Mouse (Mus musculus) thymus, postnatal 0 days (tissue): ENCODE results near the gene Adamts17. TPM values are rescaled to one million over a fixed set of nuclear protein-coding genes. Genes with fewer than 3 reads are reported as not detected.

Experiments
- DNase-seq: peaks from one replicate; pipeline ENCODE4 v3.0.0-alpha.2; 2015; ENCODE audit warnings: low spot score
- polyA plus RNA-seq: library from polyadenylated mRNA; unstranded; fragments of >200 nt; fragmentation: Nextera tagmentation; extraction: Ambion mirVana; gene quantifications from 2 replicates; pipeline ENCODE4 v1.2.1, GENCODE M21; 2015

Adamts17 gene
- polyA plus RNA-seq, 1 experiment from 2014 or later, result 1.2 TPM

DNA sequence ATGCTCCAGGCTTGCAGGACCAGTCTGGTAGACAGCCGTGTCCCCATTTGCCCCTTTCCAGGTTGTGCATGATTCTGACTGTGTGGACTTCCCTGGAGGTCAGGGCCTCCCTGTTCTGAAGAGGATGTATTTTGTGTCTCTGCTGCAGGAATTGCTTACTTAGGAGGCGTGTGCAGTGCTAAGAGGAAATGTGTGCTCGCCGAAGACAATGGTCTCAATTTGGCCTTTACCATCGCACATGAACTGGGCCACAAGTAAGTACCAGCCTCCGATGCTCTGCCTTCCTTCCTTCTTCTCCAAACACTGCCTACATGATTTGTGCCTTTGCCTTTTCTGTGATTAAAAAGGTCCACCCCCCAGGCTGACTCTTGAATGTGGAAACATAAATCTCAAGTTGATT lies 129.1 kb downstream of the Adamts17 start:
- no peak for DNase-seq

- peak; percentile 59 for DNase-seq
These were observed 129.7 kb downstream of the Adamts17 start for GRCm38 (mm10) chr7:66969199-66969598.

DNA sequence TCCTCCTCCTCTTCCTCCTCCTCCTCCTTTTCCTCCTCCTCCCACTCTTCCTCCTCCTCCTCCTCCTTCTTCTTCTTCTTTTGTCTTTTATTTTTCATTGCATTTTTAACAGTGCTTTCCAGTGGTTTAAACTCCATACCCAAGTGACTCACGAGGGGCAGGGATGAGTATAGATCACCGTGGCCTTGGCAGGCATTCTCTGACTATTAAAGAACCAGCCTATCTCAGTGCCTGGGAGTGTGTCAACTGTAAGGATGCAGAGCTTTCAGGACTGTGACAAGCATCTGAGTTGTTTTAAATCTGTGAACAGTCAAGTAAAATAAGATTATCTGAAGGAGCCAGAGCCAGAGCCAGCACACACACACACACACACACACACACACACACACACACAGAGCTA lies 130.7 kb downstream of the Adamts17 start:
- no peak for DNase-seq

GRCm38 (mm10) chr7:66970974-66971373 lies 131.4 kb downstream of the Adamts17 start:
- no peak for DNase-seq

- no peak for DNase-seq
These were observed 135.3 kb downstream of the Adamts17 start for GRCm38 (mm10) chr7:66974859-66975258.

- DNase-seq, result no peak
These were observed 136.8 kb downstream of the Adamts17 start for GRCm38 (mm10) chr7:66976371-66976770.

DNA sequence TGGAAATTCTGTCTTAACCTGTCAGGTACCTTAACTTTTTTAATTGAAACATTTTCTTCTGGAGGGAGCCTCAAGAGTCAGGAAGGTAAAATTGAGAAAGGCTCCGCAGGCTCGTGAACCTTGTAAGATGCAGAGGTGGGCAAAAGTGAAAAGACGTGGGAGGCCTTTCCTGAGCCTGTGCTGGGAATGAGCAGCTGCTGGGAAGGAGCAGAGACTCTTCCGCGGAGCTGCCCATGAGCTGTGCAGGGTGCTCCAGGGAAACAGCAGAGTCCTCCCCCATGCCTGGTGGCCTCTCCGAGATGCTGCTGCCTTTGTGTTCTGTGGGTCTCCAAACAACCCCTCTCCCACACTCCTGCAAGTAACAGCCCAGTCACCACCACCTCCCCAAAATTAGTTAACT lies 142.1 kb downstream of the Adamts17 start:
- no peak for DNase-seq

- peak; percentile 60 for DNase-seq
These were observed 142.5 kb downstream of the Adamts17 start for GRCm38 (mm10) chr7:66982084-66982483.

GRCm38 (mm10) chr7:66987671-66988070 lies 148.1 kb downstream of the Adamts17 start:
- no peak for DNase-seq

GRCm38 (mm10) chr7:66988441-66988840 lies 148.9 kb downstream of the Adamts17 start:
- DNase-seq, result no peak

- no peak for DNase-seq
These were observed 150.0 kb downstream of the Adamts17 start for GRCm38 (mm10) chr7:66989357-66990045.

DNA sequence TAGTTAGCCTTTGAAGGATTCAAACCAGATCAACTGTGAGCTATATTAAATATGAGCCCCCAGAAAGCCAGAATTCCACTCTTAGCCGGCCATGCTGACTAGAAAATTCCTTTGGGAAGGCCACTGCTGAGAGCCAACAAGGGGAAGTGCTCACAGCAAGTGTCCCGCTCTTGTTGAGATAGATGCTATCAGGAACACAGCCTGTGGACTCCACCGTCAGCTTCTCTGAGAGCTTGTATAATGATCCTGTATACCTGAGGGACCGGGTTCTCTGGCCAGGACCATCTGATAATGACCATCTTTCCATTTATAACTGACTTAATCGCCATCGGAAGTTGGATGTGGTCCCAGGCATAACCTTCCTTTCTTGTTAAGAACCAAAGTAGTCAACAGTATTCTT lies 159.3 kb downstream of the Adamts17 start:
- no peak for DNase-seq

DNA sequence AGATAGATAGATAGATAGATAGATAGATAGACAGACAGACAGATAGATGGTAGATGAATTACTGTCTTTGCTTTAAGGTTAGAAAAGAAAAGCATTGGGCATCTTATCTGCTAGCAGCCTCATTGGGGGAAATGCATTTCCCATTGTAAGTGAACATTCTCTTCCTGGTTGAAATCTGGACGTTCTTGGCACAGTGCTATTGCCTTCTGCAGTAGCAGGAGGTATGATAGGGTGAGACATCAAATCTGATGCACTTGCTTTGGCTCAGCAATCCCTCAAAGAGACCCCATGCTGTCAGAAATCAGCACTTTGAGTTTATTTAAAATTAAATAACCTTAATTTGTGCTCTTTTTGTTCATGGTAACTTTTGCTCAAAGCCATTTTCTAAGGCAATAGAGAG lies 164.1 kb downstream of the Adamts17 start:
- no peak for DNase-seq

- DNase-seq, result no peak
These were observed 164.7 kb downstream of the Adamts17 start for GRCm38 (mm10) chr7:67004220-67004619.

GRCm38 (mm10) chr7:67009841-67010240 lies 170.3 kb downstream of the Adamts17 start:
- no peak for DNase-seq

DNA sequence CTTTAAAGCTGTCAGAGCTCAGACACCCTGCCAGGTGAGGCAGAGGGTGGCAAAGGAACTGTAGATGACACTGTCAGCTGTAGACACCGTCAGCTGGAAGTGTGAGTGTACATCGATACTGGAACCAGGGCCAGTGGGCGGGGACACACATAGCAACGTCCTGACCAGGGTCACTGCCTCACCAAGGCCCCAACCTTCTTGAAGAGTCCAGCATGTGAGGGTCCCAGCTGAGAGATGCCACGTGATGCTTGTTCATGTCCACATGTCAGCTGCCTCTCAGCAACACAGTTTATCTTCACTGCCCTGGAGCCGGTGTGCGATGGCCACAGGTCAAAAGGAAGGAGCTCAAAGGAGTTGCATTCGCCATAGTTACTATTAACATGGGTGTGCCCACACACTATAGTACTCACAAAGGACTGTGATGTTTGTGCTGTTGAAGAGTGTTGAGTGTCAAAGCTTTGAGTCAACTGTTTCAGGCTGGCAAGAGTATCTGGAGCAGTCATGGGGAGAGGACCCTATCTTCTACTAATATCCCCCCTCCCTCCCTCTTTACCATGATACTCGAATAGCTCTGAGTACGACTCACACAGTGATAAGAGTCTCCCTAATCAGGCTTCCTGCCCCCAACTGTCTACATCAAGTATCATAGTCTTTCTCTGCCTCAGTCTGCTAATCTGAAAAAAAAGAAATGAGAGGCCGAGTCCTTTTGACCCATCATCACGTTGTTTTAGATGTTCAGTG lies 172.6 kb downstream of the Adamts17 start:
- DNase-seq, result no peak

- no peak for DNase-seq
These were observed 173.8 kb downstream of the Adamts17 start for GRCm38 (mm10) chr7:67013211-67013895.

GRCm38 (mm10) chr7:67019937-67020336 lies 180.4 kb downstream of the Adamts17 start:
- peak; percentile 28 for DNase-seq

- DNase-seq, result no peak
These were observed 186.9 kb downstream of the Adamts17 start for GRCm38 (mm10) chr7:67026114-67027070.

DNA sequence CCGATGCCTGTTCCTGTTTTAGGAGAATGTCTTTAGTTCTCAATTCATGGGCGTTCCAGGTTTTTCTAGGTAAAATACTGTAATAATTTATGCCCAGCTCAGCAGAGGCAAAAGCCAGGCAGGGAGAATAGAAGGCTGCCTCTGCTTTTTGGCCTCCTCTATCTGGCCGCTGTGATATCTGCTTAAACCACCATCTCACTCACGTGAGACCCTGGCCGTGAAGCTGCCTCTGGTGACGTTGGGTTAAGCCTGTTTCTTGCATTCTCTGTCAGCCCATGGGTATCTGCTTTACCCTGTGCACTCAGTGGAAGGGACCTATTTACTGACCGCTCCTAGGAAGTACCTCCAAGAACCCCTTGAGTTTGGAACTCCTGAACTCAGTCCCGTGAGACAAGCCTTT lies 187.7 kb downstream of the Adamts17 start:
- no peak for DNase-seq

GRCm38 (mm10) chr7:67027696-67028095 lies 188.2 kb downstream of the Adamts17 start:
- DNase-seq, result no peak
